In genomic region chr1:185203909-185204661, GRCm38 (mm10) we compare ENCODE assay signal across 8 mouse cellular contexts. TPM values are rescaled to one million over a fixed set of nuclear protein-coding genes. Genes with fewer than 3 reads are reported as not detected.
DNase-seq lines count a peak whose midpoint lies in the region; ATAC-seq and TF ChIP-seq lines count a peak whose summit lies in the region.

Gene Rab3gap2 (plus strand): TSS chr1:185204117.

- H3K27ac ChIP-seq in MEL (ENCODE audit: control insufficient read depth, low read depth, low read length), result peak within 1 kb of the TSS; percentile 76
- H3K27ac ChIP-seq in cerebellum, adult 2 months (ENCODE audit: insufficient read depth, low read length), result peak within 1 kb of the TSS; percentile 65
- H3K27ac ChIP-seq in lung, embryonic 16.5 days (ENCODE audit: low read length), result peak within 1 kb of the TSS; percentile 92

- no peaks in the 10 kb centered on the region for H3K9me3 ChIP-seq in MEL (replicated peaks; ENCODE audit: insufficient read depth, low read length)
- no peaks in the 10 kb centered on the region for H3K9me3 ChIP-seq in lung, embryonic 16.5 days (ENCODE audit: control insufficient read depth, low read length)

- under 1% methylated on average over 57 of the region's 57 CpGs for WGBS in cerebellum, adult 2 months
- WGBS in lung, embryonic 16.5 days, result under 1% methylated on average over 57 of the region's 57 CpGs

- H3K4me1 ChIP-seq in MEL (ENCODE audit: control insufficient read depth in 1 of 2, insufficient read depth in 2 of 2, low read length in 2 of 2), result peaks cover 0 to 10% of the 10 kb centered on the region in 2 experiments; a peak in 2 of 4 replicates
- peaks cover 10% of the 10 kb centered on the region for H3K4me1 ChIP-seq in cerebellum, adult 2 months (ENCODE audit: control insufficient read depth, insufficient read depth, low read length)
- H3K4me1 ChIP-seq in lung, embryonic 16.5 days (replicated peaks; ENCODE audit: control insufficient read depth, insufficient read depth, low read length), result peaks cover 4% of the 10 kb centered on the region

- TF ChIP-seq CTCF in MEL (IDR thresholded peaks at IDR 0.05 in 2 of 3, conservative IDR thresholded peaks at IDR 0.05 in 1 of 3; ENCODE audit: control insufficient read depth in 1 of 3, insufficient read depth in 1 of 3, low read depth in 2 of 3, low read length in 3 of 3, poor library complexity in 1 of 3, severe bottlenecking in 1 of 3), result no peak
- TF ChIP-seq CTCF in cerebellum, adult 2 months (IDR thresholded peaks at IDR 0.05; ENCODE audit: borderline replicate concordance, insufficient read depth, low read depth, low read length), result no peak

- peak within 1 kb of the TSS; percentile 90 for H3K9ac ChIP-seq in MEL (ENCODE audit: control insufficient read depth, low read depth, low read length, poor library complexity, severe bottlenecking)
- H3K9ac ChIP-seq in lung, embryonic 16.5 days (ENCODE audit: low read length), result peak within 1 kb of the TSS; percentile 96

- H3K36me3 ChIP-seq in MEL (ENCODE audit: control insufficient read depth in 1 of 2, insufficient read depth in 2 of 2, low read length in 2 of 2), result peaks cover 0 to 9% of the 10 kb centered on the region in 2 experiments; a peak in 2 of 4 replicates
- 0 out of 2 replicates have a peak, but pooled peaks cover 2% of the 10 kb centered on the region for H3K36me3 ChIP-seq in lung, embryonic 16.5 days (ENCODE audit: control insufficient read depth, insufficient read depth, low read length)

- TF ChIP-seq POLR2A in MEL (IDR thresholded peaks at IDR 0.05; ENCODE audit: control insufficient read depth in 1 of 2, insufficient read depth in 1 of 2, low read depth in 1 of 2, low read length in 2 of 2, poor library complexity in 1 of 2), result peak; percentile 89
- TF ChIP-seq POLR2A in cerebellum, adult 2 months (IDR thresholded peaks at IDR 0.05; ENCODE audit: borderline replicate concordance, insufficient read depth, low read length), result peak; percentile 92

- peak; percentile 98 for DNase-seq in MEL (ENCODE audit: low read depth, low spot score)
- peak; percentile 99 for DNase-seq in cerebellum, adult 2 months
- DNase-seq in forelimb bud, embryonic 11.5 days (ENCODE audit: low read depth, low spot score), result peak; percentile 96
- peak; percentile 86 for DNase-seq in layer of hippocampus, adult 9-10 months (ENCODE audit: low spot score)
- DNase-seq in ovary, postnatal 10 days (ENCODE audit: low spot score), result peak; percentile 99
- DNase-seq in thymus, postnatal 10 days (ENCODE audit: low spot score in 2 of 2), result peak; percentile 98 to 100

- no peaks in the 10 kb centered on the region for H3K27me3 ChIP-seq in MEL (ENCODE audit: control insufficient read depth in 1 of 2, insufficient read depth in 2 of 2, low read length in 2 of 2)
- H3K27me3 ChIP-seq in cerebellum, adult 2 months (ENCODE audit: control insufficient read depth, insufficient read depth, low read length), result no peaks in the 10 kb centered on the region
- no peaks in the 10 kb centered on the region for H3K27me3 ChIP-seq in lung, embryonic 16.5 days (ENCODE audit: control insufficient read depth, insufficient read depth, low read depth, low read length)

- TF ChIP-seq RAD21 in MEL (IDR thresholded peaks at IDR 0.05; ENCODE audit: low read depth, low read length), result no peak

- H3K4me2 ChIP-seq in lung, embryonic 16.5 days (ENCODE audit: low read depth, low read length), result peak within 1 kb of the TSS; percentile 84

- no peak for TF ChIP-seq EP300 in MEL (IDR thresholded peaks at IDR 0.05; ENCODE audit: low read depth in 1 of 2, low read length in 2 of 2)

- ATAC-seq in hematopoietic stem cell, adult 5-6 weeks (replicated peaks in 1 of 2; ENCODE audit: insufficient read depth in 1 of 2, low FRiP score in 2 of 2, low TSS enrichment in 1 of 2, low read depth in 1 of 2, poor library complexity in 2 of 2, severe bottlenecking in 2 of 2), result peak; percentile 70 to 76
- ATAC-seq in lung, embryonic 16.5 days (ENCODE audit: low read depth), result peak; percentile 97

- peaks cover 20% of the 10 kb centered on the region for H3K79me2 ChIP-seq in MEL (ENCODE audit: control insufficient read depth, insufficient read depth, low read length, poor library complexity)

- peak within 1 kb of the TSS; percentile 77 to 99 for H3K4me3 ChIP-seq in MEL (ENCODE audit: control insufficient read depth in 1 of 2, insufficient read depth in 1 of 2, low read depth in 2 of 2, low read length in 2 of 2)
- H3K4me3 ChIP-seq in cerebellum, adult 2 months (replicated peaks; ENCODE audit: insufficient read depth, low read depth, low read length), result peak within 1 kb of the TSS; percentile 87
- peak within 1 kb of the TSS; percentile 88 for H3K4me3 ChIP-seq in lung, embryonic 16.5 days (ENCODE audit: low read length)

TF ChIP-seq in MEL, 35 proteins besides CTCF, POLR2A, EP300 and RAD21:
- 0 out of 2 replicates have a peak, but pooled peaks have one; percentile 31 for TF ChIP-seq ZMIZ1 (IDR thresholded peaks at IDR 0.05; ENCODE audit: low read depth, low read length)
- no peak for TF ChIP-seq ZKSCAN1 (IDR thresholded peaks at IDR 0.05; ENCODE audit: low read depth, low read length)
- TF ChIP-seq SIN3A (IDR thresholded peaks at IDR 0.05; ENCODE audit: low read length), result peak; percentile 61; the same call in 1 of the 2 replicates
- no peak for TF ChIP-seq RCOR1 (IDR thresholded peaks at IDR 0.05; ENCODE audit: low read depth, low read length)
- TF ChIP-seq BHLHE40 (IDR thresholded peaks at IDR 0.05; ENCODE audit: borderline replicate concordance, low read depth, low read length), result peak; percentile 91
- TF ChIP-seq TCF12 (IDR thresholded peaks at IDR 0.05; ENCODE audit: low read depth, low read length), result peak; percentile 74
- no peak for TF ChIP-seq JUND (IDR thresholded peaks at IDR 0.05; ENCODE audit: low read depth, low read length)
- TF ChIP-seq GATA1 (IDR thresholded peaks at IDR 0.05; ENCODE audit: low read depth, low read length), result no peak
- peak; percentile 32 to 90; a peak in 2 of 4 replicates for TF ChIP-seq USF2 (IDR thresholded peaks at IDR 0.05; ENCODE audit: borderline replicate concordance in 1 of 2, insufficient read depth in 1 of 2, low read depth in 1 of 2, low read length in 2 of 2)
- peak; percentile 86 for TF ChIP-seq HCFC1 (IDR thresholded peaks at IDR 0.05; ENCODE audit: low read depth, low read length)
- peak; percentile 99 for TF ChIP-seq USF1 (IDR thresholded peaks at IDR 0.05; ENCODE audit: low read depth, low read length)
- TF ChIP-seq CHD2 (IDR thresholded peaks at IDR 0.05; ENCODE audit: low read length), result no peak
- peak; percentile 83; the same call in 1 of the 2 replicates for TF ChIP-seq POLR2AphosphoS2 (IDR thresholded peaks at IDR 0.05; ENCODE audit: low read length)
- TF ChIP-seq ELF1 (IDR thresholded peaks at IDR 0.05; ENCODE audit: low read depth, low read length), result peak; percentile 83
- peak; percentile 90 for TF ChIP-seq MYC (IDR thresholded peaks at IDR 0.05; ENCODE audit: low read depth, low read length)
- no peak for TF ChIP-seq TBP (IDR thresholded peaks at IDR 0.05; ENCODE audit: low read depth, low read length)
- peak; percentile 56; the same call in 1 of the 2 replicates for TF ChIP-seq MAZ (IDR thresholded peaks at IDR 0.05; ENCODE audit: low read depth, low read length)
- TF ChIP-seq NRF1 (IDR thresholded peaks at IDR 0.05; ENCODE audit: insufficient read depth, low read depth, low read length, poor library complexity, severe bottlenecking), result peak; percentile 100; the same call in 1 of the 2 replicates
- no peak for TF ChIP-seq MAFK (IDR thresholded peaks at IDR 0.05; ENCODE audit: borderline replicate concordance, low read depth, low read length)
- TF ChIP-seq NELFE (IDR thresholded peaks at IDR 0.05; ENCODE audit: low read depth, low read length), result peak; percentile 95
- peak; percentile 98 for TF ChIP-seq MAX (IDR thresholded peaks at IDR 0.05; ENCODE audit: low read length)
- no peak for TF ChIP-seq E2F4 (IDR thresholded peaks at IDR 0.05; ENCODE audit: borderline replicate concordance, low read depth, low read length)
- TF ChIP-seq ETS1 (IDR thresholded peaks at IDR 0.05; ENCODE audit: low read depth, low read length), result peak; percentile 58; the same call in 1 of the 2 replicates
- peak; percentile 91 for TF ChIP-seq MXI1 (IDR thresholded peaks at IDR 0.05; ENCODE audit: low read depth, low read length)

RNA-seq across cellular contexts. Expression of gene Rab3gap2, which starts in this region (rescaled TPM):
- total RNA-seq in MEL (2012; rRNA removed), result 24.1 and 29.4 TPM in 2 replicates
- 10 to 100 TPM in 1 of 2 experiments, not detected in 1; 40.1 TPM for polyA plus RNA-seq in MEL (2012; ENCODE audit: insufficient read depth in 1 of 2, insufficient read length in 2 of 2, low read depth in 1 of 2, low replicate concordance in 2 of 2, missing spikeins in 1 of 2)
- 44.9 and 46.3 TPM in 2 replicates for polyA plus RNA-seq in cerebellum, adult 2 months (2012; rRNA removed)
- total RNA-seq in hematopoietic stem cell, adult 5-6 weeks (2017), result 49.9 and 50.2 TPM in 2 replicates
- 20.1 and 20.4 TPM in 2 replicates for polyA plus RNA-seq in lung, embryonic 16.5 days (2015; fragmentation: Nextera tagmentation; extraction: Ambion mirVana)

Comparison
In these comparisons a context has a peak if more than half of its experiments do, and no peak if none do; other contexts are left out.
1. Peak in every context shown above with its lines: DNase-seq, ATAC-seq, H3K4me3 ChIP-seq and H3K27ac ChIP-seq.